Mouse (Mus musculus) adipocyte (in vitro differentiated cells): Measurements from ENCODE around the gene Add3.
A peak's percentile ranks its signal among the peaks of the same experiment; 100 is the strongest.

ENCODE experiments used
- DNase-seq: peaks from one replicate; pipeline ENCODE4 v3.0.0-alpha.2; 2016; ENCODE audit warnings: low spot score

Add3 gene

DNA sequence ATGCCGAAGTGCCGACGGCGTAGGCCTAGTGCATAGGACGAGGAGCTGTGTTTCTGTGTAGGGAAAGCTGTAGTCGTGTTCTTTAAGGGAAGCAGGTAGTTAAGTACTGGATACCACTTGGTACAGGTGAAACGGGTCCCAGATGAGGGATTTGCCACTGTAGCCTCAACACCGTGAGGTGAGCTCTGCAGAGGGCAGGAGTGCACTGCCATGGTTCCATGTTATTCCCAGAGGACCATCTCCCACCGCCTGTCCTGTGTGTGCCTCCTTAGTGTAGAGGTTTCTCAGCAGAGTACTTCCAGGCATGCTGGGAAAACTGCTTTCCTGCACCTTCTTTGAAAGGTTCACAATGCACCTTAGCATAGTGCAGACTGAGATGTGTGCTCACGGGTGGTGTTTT lies 26.1 kb downstream of the Add3 start:
- DNase-seq: no peak

- no peak for DNase-seq
These were observed 28.3 kb downstream of the Add3 start for GRCm38 (mm10) chr19:53168576-53168975.

DNA sequence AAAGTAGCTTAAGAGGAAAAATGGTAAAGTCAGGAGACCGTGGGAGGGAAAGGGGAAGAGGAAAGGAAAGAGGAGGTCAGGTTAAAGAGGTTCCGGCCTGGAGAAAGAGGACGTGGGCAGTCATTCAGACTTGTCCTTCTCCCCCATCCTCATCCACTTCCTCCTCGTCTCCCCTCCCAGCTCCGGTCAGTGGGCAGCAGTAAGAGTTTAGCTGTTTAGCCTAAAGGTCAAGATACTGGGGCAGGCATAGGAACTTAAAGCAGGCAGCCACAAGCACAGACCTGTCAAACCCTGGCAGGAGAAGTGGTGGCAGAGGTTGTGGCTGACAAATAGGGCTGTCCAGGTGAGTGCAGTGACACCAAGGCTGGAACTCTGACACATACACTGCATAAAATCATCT lies 30.4 kb downstream of the Add3 start:
- no peak for DNase-seq

GRCm38 (mm10) chr19:53174034-53174433 lies 33.8 kb downstream of the Add3 start:
- DNase-seq: no peak

GRCm38 (mm10) chr19:53175550-53175949 lies 35.3 kb downstream of the Add3 start:
- DNase-seq: no peak

DNA sequence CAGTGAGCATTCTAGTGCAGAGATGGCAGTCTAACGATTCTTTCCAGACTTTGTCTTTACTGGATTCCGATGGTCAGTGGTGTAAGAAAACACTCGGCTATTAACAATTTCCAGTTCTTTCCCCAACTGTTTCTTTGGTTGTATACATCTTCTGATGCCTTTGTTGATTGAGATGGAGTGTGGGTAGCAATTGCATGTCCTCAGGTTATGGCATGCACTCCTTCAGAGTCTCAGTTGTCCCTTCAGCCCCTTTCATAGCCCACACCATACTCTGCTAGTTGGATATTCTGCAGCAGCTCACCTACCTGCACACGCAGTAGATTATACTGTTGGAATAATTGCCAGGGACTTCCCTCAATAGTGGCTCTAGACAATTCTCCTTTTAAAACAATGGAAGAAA lies 36.3 kb downstream of the Add3 start:
- DNase-seq: no peak

GRCm38 (mm10) chr19:53178611-53179528 lies 38.6 kb downstream of the Add3 start:
- no peak for DNase-seq

DNA sequence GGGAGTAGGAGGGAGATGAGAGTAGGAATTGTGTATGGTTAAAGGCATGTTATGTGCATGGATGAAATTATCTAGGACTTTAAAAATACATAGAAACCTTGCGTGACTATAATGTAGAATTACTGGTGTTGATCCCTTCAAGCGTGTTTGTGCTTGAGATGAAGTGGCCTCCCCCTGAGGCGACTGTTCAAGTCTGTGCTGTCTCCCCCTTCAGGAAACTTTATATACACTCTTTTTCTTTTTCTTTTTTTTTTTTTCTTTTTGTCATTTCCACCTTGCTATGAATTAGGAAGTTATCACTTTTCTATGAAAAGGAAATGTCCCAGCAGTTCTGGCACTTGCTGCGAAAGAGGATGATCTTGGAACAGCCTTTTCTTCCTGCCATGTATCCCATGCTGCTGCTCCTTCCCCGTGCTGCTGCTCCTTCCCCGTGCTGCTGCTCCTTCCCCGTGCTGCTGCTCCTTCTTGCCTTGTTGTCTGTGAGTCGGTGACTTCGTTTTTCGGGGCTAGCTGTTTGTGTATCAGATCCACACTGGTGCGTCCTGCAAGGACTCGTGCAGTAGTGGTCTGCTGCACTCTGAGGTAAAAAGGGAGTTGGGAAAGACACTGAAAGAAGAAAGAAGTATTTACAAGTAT lies 40.0 kb downstream of the Add3 start:
- no peak for DNase-seq

- DNase-seq: peak; percentile 85
These were observed 41.0 kb downstream of the Add3 start for GRCm38 (mm10) chr19:53181003-53181861.

- no peak for DNase-seq
These were observed 43.4 kb downstream of the Add3 start for GRCm38 (mm10) chr19:53183620-53184019.

GRCm38 (mm10) chr19:53184216-53184615 lies 44.0 kb downstream of the Add3 start:
- no peak for DNase-seq

DNA sequence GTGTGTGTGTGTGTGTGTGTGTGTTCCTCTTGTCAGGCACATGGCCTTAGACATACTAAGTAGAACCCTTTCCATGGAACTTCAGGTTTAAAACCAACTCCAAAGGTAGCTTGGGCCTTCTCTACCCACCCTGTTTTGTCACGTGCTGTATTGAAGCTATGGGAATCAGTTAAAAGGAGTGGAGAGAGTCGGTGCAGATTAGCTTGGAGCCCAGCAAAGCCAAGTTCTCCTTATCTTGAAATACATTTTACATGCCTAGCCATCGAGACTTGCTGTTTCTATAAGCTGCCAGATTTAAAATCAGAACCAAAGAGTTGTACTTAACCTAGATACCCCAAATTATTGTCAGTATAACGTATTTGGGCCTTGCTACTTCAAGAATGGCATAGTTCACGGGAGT lies 44.7 kb downstream of the Add3 start:
- no peak for DNase-seq

- DNase-seq: peak; percentile 42
These were observed 45.4 kb downstream of the Add3 start for GRCm38 (mm10) chr19:53185486-53186134.

GRCm38 (mm10) chr19:53186456-53186855 lies 46.2 kb downstream of the Add3 start:
- no peak for DNase-seq

DNA sequence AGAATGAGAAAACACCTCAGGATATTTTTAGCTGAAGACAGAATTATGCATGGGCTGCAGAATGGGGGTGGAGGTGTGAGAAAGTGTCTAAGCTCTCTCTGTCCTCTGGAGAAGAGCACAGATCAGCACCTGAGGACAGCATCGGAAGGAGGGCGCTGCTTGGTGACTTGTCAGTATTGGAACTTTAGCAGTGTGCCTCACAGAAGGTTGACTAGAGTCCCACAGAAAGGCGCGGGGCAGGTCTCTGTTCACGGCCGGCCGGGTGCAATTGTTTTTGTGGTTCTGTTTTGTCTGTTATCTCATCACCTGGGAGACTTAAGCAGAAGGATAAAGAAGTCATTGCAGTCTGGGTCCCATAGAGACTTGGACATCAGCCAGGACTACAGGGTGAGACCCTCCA lies 47.3 kb downstream of the Add3 start:
- no peak for DNase-seq

DNA sequence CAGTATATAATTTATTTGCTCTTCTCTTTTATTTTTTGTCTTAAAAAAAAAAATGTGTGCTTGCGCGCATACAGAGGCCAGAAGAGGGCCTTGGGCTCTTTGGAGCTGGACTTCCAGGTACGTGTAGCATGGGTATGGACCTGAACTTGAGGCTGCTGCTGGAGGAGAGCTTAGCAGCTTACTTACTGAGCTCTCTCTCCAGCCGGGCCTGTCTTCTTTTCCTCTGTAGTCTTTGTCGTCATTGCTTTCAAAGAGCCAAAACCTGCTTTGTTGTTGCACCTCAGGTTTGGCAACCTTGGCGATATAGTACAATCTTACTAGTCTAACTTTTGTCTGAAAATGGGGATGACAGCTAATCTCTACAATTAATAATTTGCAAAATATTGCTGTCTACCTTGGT lies 47.9 kb downstream of the Add3 start:
- DNase-seq: no peak

DNA sequence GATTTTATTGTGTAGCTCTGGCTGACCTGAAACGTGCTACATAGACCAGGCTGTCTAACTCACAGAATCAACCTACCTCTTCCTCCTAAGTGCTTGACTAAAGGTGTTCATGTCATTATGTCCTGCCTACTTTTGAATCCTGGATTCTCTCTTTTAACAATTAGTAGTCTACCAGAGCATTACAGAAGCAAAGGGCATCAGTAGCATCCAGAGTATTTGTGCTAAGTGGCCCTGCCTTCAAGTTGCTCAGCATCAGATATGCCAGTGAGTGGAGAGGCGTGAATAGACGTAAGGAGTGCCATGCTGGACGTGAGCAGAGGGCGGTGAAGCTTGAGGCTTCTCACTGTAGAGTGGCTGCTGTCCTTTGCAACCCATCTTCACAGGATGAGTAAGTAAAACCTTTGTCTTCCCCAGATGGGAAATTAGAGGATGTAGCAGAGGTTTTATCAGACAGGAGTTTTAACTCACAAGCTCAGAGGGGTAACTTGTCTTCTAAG lies 48.5 kb downstream of the Add3 start:
- DNase-seq: no peak

GRCm38 (mm10) chr19:53189736-53190135 lies 49.5 kb downstream of the Add3 start:
- no peak for DNase-seq

DNA sequence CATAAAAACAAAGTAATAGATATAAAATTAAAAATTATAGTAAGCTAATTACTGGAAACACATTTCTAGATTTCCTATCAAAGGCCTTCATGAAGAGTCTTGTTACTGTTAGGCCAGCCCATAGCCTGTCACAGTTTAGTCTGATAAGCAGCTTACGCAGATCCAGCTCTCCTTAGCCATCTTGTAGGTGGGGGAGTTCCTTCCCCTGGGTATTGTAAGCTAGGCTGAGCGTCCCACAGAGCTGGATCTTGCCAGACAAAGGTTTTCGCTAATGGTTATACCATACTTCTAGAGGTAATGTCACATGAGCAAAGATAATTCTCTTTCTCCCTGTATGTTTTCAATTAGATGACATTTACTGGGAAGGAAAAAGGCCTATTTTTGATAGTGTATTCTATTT lies 50.0 kb downstream of the Add3 start:
- DNase-seq: no peak

- no peak for DNase-seq
These were observed 51.7 kb downstream of the Add3 start for GRCm38 (mm10) chr19:53191867-53192487.

DNA sequence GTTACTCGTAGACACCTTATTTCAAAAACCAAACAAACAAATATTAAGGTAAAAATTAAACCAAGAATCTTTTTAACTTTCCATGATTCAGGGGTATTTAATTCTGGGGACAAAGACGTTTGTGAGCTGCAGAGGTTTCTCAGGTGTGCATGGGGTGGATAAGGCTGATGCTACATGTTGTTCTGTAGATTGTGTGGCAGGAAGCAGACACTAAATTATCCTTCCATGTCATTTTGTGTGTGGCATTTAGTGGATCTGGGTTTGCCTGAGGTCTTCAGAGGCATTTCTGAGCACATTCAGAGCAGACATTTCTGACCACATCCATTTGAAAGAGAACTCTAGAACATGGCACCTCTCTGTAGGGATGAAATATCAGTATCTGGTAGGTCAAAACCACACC lies 52.9 kb downstream of the Add3 start:
- DNase-seq: no peak
